Mouse (Mus musculus) mouse embryonic stem cell (cell line): ENCODE measurements around the gene Ide.
"Not testable (repeated sequence)": the region's sequence is repeated elsewhere in the genome, so short reads cannot be mapped to it uniquely, and the experiment has no call there.

Experiments
- in situ Hi-C, 2 experiments: fragments of 300-500 bp; cut with MboI; formaldehyde crosslinking; loops; 1 replicate in 1 of 2; 3 replicates in 1 of 2; pipeline ENCODE4 v1.14.3; 2019 to 2020; ENCODE audit warnings: low sequenced_read_pairs in 2 of 2, low pct_unique_long_range_greater_than_20kb in 1 of 2, mixed read lengths in 1 of 2; ENCODE audit not compliant: unreplicated experiment in 1 of 2

The Ide gene

GRCm38 (mm10) chr19:37237712-37238437 is 99.8 kb downstream of the Ide start:
- in situ Hi-C loops, result no loop called here

DNA sequence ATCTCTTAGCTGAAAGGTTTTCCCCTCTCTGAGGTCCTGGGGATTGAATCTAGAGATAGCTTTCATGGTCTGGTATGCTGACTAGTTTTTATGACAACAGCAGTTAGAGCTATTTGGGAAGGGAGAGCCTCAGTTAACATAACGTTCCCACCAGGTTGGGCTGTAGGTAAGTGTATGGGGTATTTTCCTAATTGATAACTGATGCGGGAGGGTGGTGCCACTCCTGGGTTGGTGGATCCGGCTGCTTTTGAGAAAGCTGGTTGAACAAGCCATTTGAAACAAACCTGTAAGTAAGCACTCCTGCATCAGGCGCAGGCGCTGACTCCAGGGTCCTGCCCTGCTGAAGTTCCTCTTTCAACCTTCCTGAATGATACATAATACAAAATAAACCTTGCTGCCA is 100.3 kb downstream of the Ide start:
- in situ Hi-C loops, result no loop called here

DNA sequence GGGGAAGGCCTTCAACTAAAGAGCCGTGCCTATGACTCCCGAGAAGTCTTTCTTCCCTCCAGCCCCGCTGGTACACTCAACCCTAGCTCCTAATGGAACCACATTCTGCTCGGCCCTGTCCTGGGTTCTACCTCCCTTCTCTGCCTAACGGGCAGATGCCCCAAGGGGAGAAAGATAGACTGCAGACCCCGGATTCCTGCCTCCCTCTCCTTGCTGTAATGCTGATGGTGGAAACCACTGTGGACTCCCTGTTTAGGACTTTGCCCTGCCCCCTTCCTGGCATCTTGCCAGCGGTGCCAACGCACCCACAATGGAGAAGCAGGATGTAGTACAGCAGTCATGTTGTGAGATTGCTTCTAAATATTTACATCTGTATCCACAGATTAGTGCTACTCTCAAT is 101.8 kb downstream of the Ide start:
- in situ Hi-C loops, result no loop called here

GRCm38 (mm10) chr19:37233561-37234539 is 103.8 kb downstream of the Ide start:
- in situ Hi-C loops, result no loop called here

DNA sequence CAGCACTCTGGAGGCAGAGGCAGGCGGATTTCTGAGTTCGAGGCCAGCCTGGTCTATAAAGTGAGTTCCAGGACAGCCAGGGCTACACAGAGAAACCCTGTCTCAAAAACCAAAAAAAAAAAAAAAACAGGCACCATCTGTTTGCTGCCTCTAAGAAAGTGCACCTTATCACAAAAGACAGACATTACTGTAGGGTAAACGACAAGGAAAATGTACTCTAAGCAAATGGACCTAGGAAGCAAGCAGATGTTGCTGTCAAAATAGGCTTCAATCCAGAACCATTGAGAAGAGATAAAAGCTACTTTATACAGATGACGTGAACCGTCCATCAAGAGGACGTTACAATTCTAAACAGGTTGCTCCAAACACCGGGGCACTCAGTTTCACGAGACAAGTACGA is 105.1 kb downstream of the Ide start:
- in situ Hi-C loops, result not testable (repeated sequence)

- in situ Hi-C loops, result no loop called here
Measured at GRCm38 (mm10) chr19:37225197-37225862, 112.3 kb downstream of the Ide start.
